Mouse (Mus musculus): ENCODE data around the gene Tmem269.

The Tmem269 gene

DNA sequence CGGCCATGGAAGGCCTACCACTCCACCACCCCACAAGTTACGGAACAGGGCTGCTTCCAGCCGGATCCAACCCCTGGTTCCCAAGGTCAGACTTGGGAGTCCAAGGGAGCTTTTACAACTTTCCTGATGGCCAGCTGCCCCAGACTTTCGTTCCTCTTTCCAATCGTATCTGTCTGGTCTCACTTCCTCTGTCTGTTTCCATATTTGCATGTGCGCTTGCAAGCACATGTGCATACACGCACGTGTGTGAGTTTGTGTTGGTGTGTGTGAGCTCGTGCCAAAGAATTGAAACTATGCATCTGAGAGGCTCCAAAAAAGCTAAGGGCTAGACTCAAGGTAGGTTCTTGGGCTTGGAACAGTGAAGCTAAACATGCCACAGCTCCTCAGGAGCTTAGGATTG lies 36.6 kb downstream of the Tmem269 start:
- no peak for DNase-seq (ENCODE audit: low read depth, low spot score)

DNA sequence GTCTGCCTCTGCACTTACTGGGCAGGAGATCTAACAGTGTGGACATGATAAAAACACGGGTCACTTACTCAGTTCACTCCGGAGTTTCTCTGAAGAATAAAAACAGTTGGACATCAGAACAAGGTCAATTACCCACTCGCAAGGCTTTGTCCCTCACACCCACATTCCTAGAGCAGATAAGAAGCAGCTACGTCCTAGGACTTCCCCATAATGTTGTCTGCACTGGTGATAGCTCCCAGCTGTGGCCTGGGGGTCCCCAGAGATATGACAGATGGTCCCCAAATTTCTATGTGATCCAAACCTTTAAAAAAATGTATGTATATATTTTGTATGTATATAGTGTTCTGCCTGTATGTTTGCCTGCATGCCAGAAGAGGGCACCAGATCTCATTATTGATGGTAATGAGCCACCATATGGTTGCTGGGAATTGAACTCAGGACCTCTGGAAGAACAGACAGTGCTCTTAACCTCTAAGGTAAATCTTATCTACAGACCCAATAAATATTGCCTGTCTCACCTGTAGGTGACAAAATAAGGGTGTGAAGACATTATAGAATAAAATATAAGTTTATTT lies 37.8 kb downstream of the Tmem269 start:
- peak; percentile 13 for DNase-seq (ENCODE audit: low read depth, low spot score)

DNA sequence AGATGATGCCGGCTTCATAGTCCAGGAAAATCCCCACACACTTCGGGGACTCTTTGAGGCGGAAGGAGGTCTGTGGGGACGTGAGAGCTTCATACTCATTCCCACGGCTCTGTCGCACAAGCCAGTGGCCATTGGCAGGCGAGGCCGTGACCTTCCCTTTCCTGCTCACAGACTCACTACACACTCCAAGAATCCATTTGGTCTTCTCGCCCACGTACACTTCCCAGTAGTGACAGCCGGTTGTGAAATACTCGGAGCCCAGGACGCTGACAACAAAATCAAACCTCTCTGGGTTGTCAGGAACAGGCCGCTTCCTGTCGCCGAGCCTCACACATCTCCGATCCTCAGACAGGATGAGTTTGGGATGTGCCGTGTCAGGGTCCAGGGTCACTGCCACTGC lies 39.7 kb downstream of the Tmem269 start:
- DNase-seq (ENCODE audit: low read depth, low spot score), result no peak

DNA sequence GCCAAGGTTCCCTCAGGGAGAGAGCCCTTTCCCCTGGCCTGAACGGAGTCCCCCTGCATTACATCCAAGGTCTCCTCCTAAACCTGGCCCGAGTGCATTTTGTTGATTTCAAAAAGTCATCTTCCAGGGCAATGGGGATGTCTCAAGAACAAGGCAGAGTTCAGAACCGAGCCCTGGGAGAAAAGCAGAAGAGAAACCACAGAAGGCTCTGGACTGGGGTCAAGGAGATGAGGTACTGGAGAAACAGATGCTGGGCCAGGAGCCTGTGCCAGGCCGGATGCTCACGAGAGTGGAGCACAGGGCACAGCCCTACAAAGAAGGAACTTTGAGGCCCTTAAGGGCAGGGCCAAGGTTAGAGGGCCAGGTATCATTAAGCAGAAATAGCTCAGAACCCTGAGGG lies 40.3 kb downstream of the Tmem269 start:
- no peak for DNase-seq (ENCODE audit: low read depth, low spot score)

DNA sequence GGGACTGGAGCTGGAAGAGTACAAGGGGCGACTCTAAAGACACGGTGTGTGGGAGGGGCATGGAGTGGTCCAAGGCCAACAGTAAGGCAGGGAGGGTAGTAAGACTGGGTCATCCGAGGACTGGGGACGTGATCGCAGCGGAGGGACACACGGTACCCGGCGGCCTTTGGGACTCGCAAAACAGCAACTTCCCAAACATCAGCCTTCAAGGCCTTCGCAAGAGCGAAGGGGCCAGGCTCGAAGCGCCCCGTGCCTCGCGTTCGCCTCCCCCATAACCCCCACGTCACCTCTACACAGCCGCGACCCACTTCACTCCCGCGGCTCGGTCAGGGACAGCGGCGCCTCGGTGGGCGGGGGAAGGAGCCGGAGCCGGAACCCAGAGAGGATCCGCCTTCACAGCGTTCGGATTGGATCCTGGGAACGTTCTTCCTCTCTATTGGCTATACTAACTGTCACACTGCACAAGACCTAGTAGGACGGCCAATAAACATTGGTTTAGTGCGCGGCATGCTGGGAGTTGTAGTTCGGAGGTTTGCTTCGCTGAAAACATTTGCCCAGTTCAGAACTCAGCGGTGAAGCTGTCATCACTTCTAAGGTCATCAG lies 44.1 kb downstream of the Tmem269 start, which contains the start of gene Zfp691:
TSS of gene Zfp691 (minus strand) at position 345 of the 603 bp plus-strand sequence.
- DNase-seq (ENCODE audit: low read depth, low spot score), result peak; percentile 96

DNA sequence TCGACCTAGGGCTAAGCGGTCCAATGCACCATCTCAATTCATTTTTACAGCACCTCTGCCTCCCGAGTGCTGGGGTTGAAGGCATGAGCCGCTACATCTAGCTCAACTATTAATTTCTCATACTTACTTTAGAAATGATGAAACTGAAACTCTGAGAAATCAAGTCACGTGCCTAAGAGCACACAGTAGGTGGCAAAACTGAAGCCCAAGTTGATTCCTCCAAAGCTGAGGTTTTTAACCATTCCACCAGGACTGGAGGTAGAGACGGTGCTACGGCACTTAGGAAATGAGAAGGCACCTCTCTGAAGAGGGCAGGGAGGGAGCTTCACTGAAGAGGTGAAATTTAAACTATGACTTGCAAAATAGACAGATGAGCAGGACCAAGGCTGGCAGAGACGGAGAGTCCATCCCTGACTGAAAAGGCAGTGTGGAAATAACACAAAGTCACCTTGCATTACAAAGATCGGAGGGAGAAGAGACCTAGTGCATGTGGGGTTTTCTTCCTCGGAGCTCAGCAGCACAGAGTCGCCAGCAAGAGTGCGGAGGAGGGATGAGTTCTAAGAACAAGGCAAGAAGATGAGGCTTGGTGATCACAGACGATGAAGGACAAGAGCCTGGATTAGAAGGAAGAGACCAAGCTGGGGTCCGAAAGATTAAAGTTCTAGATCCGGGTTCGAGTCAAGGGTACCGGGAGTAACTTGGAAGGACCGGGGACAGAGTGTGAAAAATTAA lies 44.9 kb downstream of the Tmem269 start:
- peak; percentile 34 for DNase-seq (ENCODE audit: low read depth, low spot score)

DNA sequence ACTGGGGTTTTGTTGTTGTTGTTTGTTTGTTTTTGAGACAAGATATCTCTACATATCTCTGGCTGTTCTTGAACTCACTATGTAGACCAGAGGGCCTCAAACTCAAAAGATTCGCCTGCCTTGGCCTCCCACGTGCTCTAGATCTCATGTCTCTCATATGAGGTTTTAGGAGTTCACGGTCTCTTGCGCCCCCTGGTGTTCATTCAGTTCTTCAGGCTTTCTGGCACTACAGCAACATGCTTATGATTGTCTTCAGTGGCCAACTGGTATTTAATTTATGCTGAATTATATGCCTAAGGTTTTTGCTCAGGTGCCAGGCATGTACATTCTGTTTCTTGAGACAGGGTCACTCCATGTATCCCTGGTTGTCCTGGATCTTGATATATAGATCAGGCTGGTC lies 50.4 kb downstream of the Tmem269 start:
- peak; percentile 92 for DNase-seq (ENCODE audit: low read depth, low spot score)

DNA sequence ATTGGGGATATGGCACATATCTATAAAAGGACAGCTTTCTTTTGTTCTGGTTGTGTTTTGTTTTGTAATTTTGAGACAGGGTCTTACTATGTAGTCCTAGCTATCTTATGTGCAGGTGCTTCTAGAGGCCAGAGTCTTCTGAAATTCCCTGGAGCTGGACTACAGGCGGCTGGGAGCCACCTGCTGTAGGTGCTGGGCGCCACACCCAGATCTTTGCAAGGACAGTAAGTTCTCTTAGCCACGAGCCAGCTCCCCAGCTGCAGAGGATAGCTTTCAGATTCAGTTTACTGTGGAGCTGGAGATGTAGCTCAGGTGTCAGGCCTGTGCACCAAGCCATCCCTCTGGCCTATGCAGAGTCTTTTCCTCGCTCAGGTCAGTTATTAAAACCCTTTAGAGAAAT lies 50.9 kb downstream of the Tmem269 start:
- no peak for DNase-seq (ENCODE audit: low read depth, low spot score)

DNA sequence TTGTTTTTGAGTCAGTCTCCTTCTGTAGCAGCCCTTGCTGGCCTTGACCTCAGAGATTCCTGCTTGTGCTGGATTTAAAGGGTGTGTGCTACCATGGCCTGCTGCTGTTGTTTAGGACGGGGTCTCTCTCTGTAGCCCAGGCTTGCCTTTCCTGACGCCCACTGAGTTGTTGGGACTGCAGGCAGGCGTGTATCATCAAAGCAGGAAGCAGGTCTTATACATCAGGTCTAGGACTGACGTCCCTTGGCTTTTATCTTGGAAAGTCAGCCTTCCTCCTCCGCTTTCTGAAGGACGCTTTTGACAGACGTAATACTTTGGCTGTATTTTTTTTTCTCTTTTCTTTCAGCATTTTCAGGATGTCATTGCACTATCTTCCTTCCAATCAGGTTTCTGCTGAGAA lies 52.1 kb downstream of the Tmem269 start:
- no peak for DNase-seq (ENCODE audit: low read depth, low spot score)

DNA sequence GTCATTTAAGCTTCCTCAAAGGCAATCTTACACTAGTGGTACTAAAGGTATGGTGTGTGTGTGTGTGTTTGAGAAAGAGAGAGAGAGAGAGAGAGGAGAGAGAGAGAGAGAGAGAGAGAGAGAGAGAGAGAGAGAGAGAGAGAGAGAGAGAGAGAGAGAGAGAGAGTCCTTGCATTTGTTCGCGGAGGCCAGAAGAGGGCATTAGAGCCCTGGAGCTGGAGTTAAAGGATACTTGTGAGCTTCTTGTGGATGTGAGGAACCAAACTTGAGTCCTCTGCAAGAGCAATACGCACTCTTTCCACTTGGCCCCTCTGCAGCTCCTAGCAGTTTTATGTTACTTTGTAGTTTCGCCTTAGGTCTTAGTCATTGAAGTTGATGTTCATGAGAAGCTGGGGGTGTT lies 55.0 kb downstream of the Tmem269 start:
- no peak for DNase-seq (ENCODE audit: low read depth, low spot score)

DNA sequence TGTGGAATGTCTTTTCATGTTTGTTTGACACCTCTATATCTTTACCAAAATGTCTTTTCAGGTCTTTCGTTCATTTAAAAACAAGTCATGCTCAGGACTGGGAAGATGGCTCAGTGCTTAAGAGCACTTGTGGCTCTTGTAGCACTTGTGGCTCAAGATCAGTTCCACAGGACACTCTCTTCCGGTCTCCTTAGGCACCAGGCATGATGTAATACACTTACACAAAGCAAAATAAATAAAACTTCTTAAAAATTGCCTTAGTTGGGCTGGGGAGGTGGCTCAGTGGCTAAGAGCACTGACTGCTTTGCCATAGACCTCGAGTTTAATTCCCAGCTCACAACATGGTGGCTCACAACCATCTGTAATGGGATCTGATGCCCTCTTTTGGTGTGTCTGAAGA lies 56.7 kb downstream of the Tmem269 start:
- no peak for DNase-seq (ENCODE audit: low read depth, low spot score)

DNA sequence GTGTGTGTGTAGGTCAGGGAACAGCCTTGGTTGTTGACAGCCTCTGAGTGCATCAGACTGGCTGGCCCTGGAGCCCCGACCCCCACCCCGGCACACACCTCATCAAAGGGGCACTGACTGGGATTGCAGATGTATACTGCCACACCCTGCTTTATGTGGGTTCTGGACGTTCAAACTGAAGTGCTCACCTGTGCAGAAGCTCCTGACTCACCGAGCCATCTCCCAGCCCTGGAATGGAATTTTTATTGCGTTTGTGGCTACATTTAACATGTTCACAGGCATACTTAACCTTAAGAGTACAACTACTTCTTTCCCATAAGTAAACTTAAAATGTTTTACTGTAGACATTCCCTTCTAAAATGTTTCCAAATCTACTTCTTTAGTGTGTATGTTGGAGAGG lies 60.1 kb downstream of the Tmem269 start:
- no peak for DNase-seq (ENCODE audit: low read depth, low spot score)

DNA sequence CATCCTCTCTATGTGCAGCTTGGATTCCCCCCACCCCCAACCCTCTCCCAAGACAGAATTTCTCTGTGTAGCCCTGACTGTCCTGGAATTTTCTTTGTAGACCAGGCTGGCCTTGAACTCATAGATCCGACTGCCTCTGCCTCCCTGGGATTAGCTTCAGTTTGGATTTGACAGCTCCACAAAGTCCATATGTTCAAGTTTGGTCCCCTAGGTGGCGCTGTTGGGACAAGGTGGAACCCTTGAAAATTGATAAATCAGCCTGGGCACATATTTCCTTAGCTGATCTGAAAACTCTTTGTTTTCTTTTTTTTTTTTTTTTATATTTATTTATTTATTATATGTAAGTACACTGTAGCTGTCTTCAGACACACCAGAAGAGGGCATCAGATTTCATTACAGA lies 60.8 kb downstream of the Tmem269 start:
- DNase-seq (ENCODE audit: low read depth, low spot score), result peak; percentile 78
